Mouse (Mus musculus) CH12.LX (cell line): ENCODE measurements at regions not wholly inside any gene's neighbourhood (a gene's known extent, or its start where the extent isn't known, plus 50 kb on each side); places are given as distances from the start of the nearest gene placed in this dataset.

Experiments
- DNase-seq: peaks from one replicate; pipeline ENCODE4 v3.0.0-alpha.2; 2013; ENCODE audit errors: extremely low read depth
- H3K27ac ChIP-seq: 2 replicates; pipeline ENCODE4 v1.5.1; 2012; ENCODE audit warnings: low read depth, mild to moderate bottlenecking, control low read depth, moderate library complexity; ENCODE audit not compliant: insufficient read depth
- H3K27me3 ChIP-seq: replicated peaks from 2 replicates; pipeline ENCODE3; 2012; ENCODE audit warnings: inconsistent platforms
- H3K36me3 ChIP-seq, 2 experiments: replicated peaks in 1 of 2; 2 replicates each; pipeline versions ENCODE3 to v1.6.1; 2012; ENCODE audit warnings: inconsistent platforms in 1 of 2, low read length in 1 of 2, mild to moderate bottlenecking in 1 of 2, mixed read lengths in 1 of 2, moderate library complexity in 1 of 2; ENCODE audit not compliant: control insufficient read depth in 1 of 2, insufficient read depth in 1 of 2
- H3K4me1 ChIP-seq, 2 experiments: 2 replicates each; pipeline ENCODE4 v1.6.1; 2012; ENCODE audit warnings: inconsistent platforms in 1 of 2, moderate library complexity in 1 of 2; ENCODE audit not compliant: insufficient read depth in 2 of 2, control insufficient read depth in 1 of 2
- H3K4me2 ChIP-seq: 2 replicates; pipeline ENCODE4 v1.6.1; 2012; ENCODE audit warnings: low read depth, mild to moderate bottlenecking, control low read depth; ENCODE audit not compliant: poor library complexity, insufficient read depth, severe bottlenecking
- H3K4me3 ChIP-seq, 3 experiments: fragments of 150-350 bp in 1 of 3; sonication (generic) in 1 of 3; replicated peaks in 1 of 3; 2 replicates each; pipeline versions ENCODE3 to v1.5.1; 2011 to 2012; ENCODE audit warnings: low read depth in 2 of 3, low read length in 2 of 3, mild to moderate bottlenecking in 2 of 3, moderate library complexity in 2 of 3, control low read depth in 1 of 3, improper control_type of control experiment in 1 of 3, inconsistent platforms in 1 of 3, mixed read lengths in 1 of 3; ENCODE audit not compliant: poor library complexity in 1 of 3
- H3K79me2 ChIP-seq: replicated peaks from 2 replicates; pipeline ENCODE4 v1.6.1; 2012; ENCODE audit warnings: mild to moderate bottlenecking, moderate library complexity; ENCODE audit not compliant: control insufficient read depth, poor library complexity, insufficient read depth, severe bottlenecking; ENCODE audit errors: extremely low read depth
- H3K9ac ChIP-seq: 2 replicates; pipeline ENCODE4 v1.6.1; 2012; ENCODE audit warnings: low read depth, mild to moderate bottlenecking, control low read depth, moderate library complexity; ENCODE audit not compliant: insufficient read depth
- H3K9me3 ChIP-seq: replicated peaks from 2 replicates; pipeline ENCODE3; 2012; ENCODE audit warnings: low read length, inconsistent platforms, mixed read lengths
- BHLHE40 ChIP-seq: IDR thresholded peaks from 2 replicates; pipeline ENCODE4 v1.6.1; 2011; ENCODE audit warnings: mild to moderate bottlenecking, low read depth, low read length, improper control_type of control experiment
- CHD1 ChIP-seq: IDR thresholded peaks from 2 replicates; pipeline ENCODE4 v1.6.1; 2012; ENCODE audit warnings: low read depth, low read length, improper control_type of control experiment, inconsistent platforms
- CHD2 ChIP-seq: IDR thresholded peaks from 2 replicates; pipeline ENCODE4 v1.6.1; 2011; ENCODE audit warnings: low read length, improper control_type of control experiment
- CTCF ChIP-seq, 2 experiments: IDR thresholded peaks in 1 of 2; conservative IDR thresholded peaks in 1 of 2; 2 replicates each; pipeline ENCODE4 v1.5.1; 2011 to 2012; ENCODE audit warnings: low read depth in 2 of 2, low read length in 2 of 2, improper control_type of control experiment in 1 of 2, inconsistent platforms in 1 of 2, mild to moderate bottlenecking in 1 of 2, moderate library complexity in 1 of 2
- E2F4 ChIP-seq: IDR thresholded peaks from 2 replicates; pipeline ENCODE4 v1.6.1; 2011; ENCODE audit warnings: low read depth, low read length, improper control_type of control experiment; ENCODE audit not compliant: insufficient replicate concordance
- ELF1 ChIP-seq: IDR thresholded peaks from 2 replicates; pipeline ENCODE4 v1.6.1; 2014; ENCODE audit warnings: low read depth, mild to moderate bottlenecking, inconsistent platforms, low read length, improper control_type of control experiment
- EP300 ChIP-seq: IDR thresholded peaks from 2 replicates; pipeline ENCODE4 v1.6.1; 2011; ENCODE audit warnings: low read length, improper control_type of control experiment
- ETS1 ChIP-seq: conservative IDR thresholded peaks from 2 replicates; pipeline ENCODE4 v1.6.1; 2012; ENCODE audit warnings: low read depth, mild to moderate bottlenecking, inconsistent platforms, low read length, improper control_type of control experiment, moderate library complexity
- GABPA ChIP-seq: IDR thresholded peaks from 2 replicates; pipeline ENCODE4 v1.6.1; 2012; ENCODE audit warnings: low read depth, low read length, improper control_type of control experiment, inconsistent platforms; ENCODE audit not compliant: insufficient replicate concordance
- IRF4 ChIP-seq: IDR thresholded peaks from 2 replicates; pipeline ENCODE4 v1.6.1; 2014; ENCODE audit warnings: low read depth, mild to moderate bottlenecking, inconsistent platforms, low read length, improper control_type of control experiment
- JUND ChIP-seq: conservative IDR thresholded peaks from 2 replicates; pipeline ENCODE4 v1.6.1; 2011; ENCODE audit warnings: low read depth, low read length, improper control_type of control experiment
- KAT2A ChIP-seq: IDR thresholded peaks from 2 replicates; pipeline ENCODE4 v1.6.1; 2012; ENCODE audit warnings: low read length, improper control_type of control experiment, inconsistent platforms; ENCODE audit not compliant: insufficient replicate concordance
- MAFK ChIP-seq: IDR thresholded peaks from 2 replicates; pipeline ENCODE4 v1.6.1; 2011; ENCODE audit warnings: low read length, improper control_type of control experiment; ENCODE audit not compliant: insufficient replicate concordance
- MAZ ChIP-seq: IDR thresholded peaks from 2 replicates; pipeline ENCODE4 v1.6.1; 2012; ENCODE audit warnings: low read depth, mild to moderate bottlenecking, inconsistent platforms, low read length, improper control_type of control experiment, moderate library complexity
- MEF2A ChIP-seq: IDR thresholded peaks from 2 replicates; pipeline ENCODE4 v1.6.1; 2014; ENCODE audit warnings: low read depth, mild to moderate bottlenecking, inconsistent platforms, low read length, improper control_type of control experiment, borderline replicate concordance
- MYC ChIP-seq: IDR thresholded peaks from 2 replicates; pipeline ENCODE4 v1.6.1; 2011; ENCODE audit warnings: low read depth, mild to moderate bottlenecking, improper control_type of control experiment, low read length
- NELFE ChIP-seq: IDR thresholded peaks from 2 replicates; pipeline ENCODE4 v1.6.1; 2011; ENCODE audit warnings: low read depth, low read length, improper control_type of control experiment
- PAX5 ChIP-seq: IDR thresholded peaks from 2 replicates; pipeline ENCODE4 v1.6.1; 2012; ENCODE audit warnings: low read length, inconsistent platforms, mixed read lengths
- RAD21 ChIP-seq: IDR thresholded peaks from 2 replicates; pipeline ENCODE4 v1.6.1; 2011; ENCODE audit warnings: low read depth, mild to moderate bottlenecking, low read length, improper control_type of control experiment, moderate library complexity
- RCOR1 ChIP-seq: conservative IDR thresholded peaks from 2 replicates; pipeline ENCODE4 v1.6.1; 2012; ENCODE audit warnings: low read depth, mild to moderate bottlenecking, inconsistent platforms, low read length, improper control_type of control experiment
- TBP ChIP-seq: conservative IDR thresholded peaks from 2 replicates; pipeline ENCODE4 v1.6.1; 2011; ENCODE audit warnings: low read depth, low read length, improper control_type of control experiment
- USF1 ChIP-seq: IDR thresholded peaks from 2 replicates; pipeline ENCODE4 v1.6.1; 2014; ENCODE audit warnings: low read depth, mild to moderate bottlenecking, inconsistent platforms, low read length, improper control_type of control experiment
- USF2 ChIP-seq: conservative IDR thresholded peaks from 2 replicates; pipeline ENCODE4 v1.6.1; 2011; ENCODE audit warnings: low read depth, low read length, improper control_type of control experiment
- ZC3H11A ChIP-seq: IDR thresholded peaks from 2 replicates; pipeline ENCODE4 v1.6.1; 2012; ENCODE audit warnings: low read depth, mild to moderate bottlenecking, inconsistent platforms, low read length, improper control_type of control experiment
- ZKSCAN1 ChIP-seq: IDR thresholded peaks from 2 replicates; pipeline ENCODE4 v1.6.1; 2012; ENCODE audit warnings: low read depth, inconsistent platforms, low read length, improper control_type of control experiment, borderline replicate concordance
- ZMIZ1 ChIP-seq: IDR thresholded peaks from 2 replicates; pipeline ENCODE4 v1.6.1; 2012; ENCODE audit warnings: low read depth, mild to moderate bottlenecking, inconsistent platforms, low read length, improper control_type of control experiment
- dilution Hi-C: fragments of 300-500 bp; cut with MboI; formaldehyde crosslinking; loops from 2 replicates; pipeline ENCODE4 v1.14.3; 2020; ENCODE audit warnings: low sequenced_read_pairs; ENCODE audit not compliant: extremely low pct_unique_long_range_greater_than_20kb, extremely low pct_ligation_motif_present
- in situ Hi-C: fragments of 300-500 bp; cut with MboI; formaldehyde crosslinking; loops from 3 replicates; pipeline ENCODE4 v1.14.3; 2019; ENCODE audit warnings: low sequenced_read_pairs, low pct_ligation_motif_present, low pct_unique_long_range_greater_than_20kb, mixed read lengths

DNA sequence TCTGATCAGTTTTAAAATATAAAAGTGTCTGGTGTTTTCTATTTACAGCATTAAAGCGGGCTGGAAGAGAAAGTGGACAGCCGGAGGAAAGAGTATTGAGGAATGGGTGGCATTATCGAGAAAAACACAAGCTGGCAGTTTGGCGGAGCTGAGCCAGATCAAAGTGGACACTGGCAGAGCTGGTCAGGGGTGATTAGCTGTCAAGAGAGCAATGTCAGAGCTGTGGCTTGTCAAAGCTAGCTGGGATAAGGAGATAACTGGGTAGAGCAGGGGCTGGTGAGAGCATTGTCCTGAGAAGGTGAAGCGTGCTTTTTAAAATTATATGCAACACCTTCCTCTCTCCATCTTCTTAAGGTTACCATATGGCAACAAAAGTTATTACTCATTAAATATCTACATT is 3303.9 kb upstream of the Gm7489 start:
- peaks cover 36% of the 10 kb centered on the region for H3K9me3 ChIP-seq
- in situ Hi-C loops: no loop called here
- TF ChIP-seq ETS1 (no peak), PAX5 (no peak), ZMIZ1 (no peak), USF1 (no peak), NELFE (no peak), MEF2A (no peak), IRF4 (no peak), ELF1 (no peak), ZKSCAN1 (no peak), USF2 (no peak), MAFK (no peak), MAZ (no peak), JUND (no peak), RAD21 (no peak), BHLHE40 (no peak), EP300 (no peak)
- TF ChIP-seq, all 38 proteins: peak for 0
- H3K27ac ChIP-seq: no peak overlapping the region
- dilution Hi-C loops: no loop called here
- no peaks in the 10 kb centered on the region for H3K36me3 ChIP-seq
- no peak overlapping the region for H3K4me2 ChIP-seq
- H3K27me3 ChIP-seq: no peaks in the 10 kb centered on the region
- no peak overlapping the region for H3K4me3 ChIP-seq
- H3K79me2 ChIP-seq: no peaks in the 10 kb centered on the region
- no peak for DNase-seq
- no peak overlapping the region for H3K9ac ChIP-seq
- no peaks in the 10 kb centered on the region for H3K4me1 ChIP-seq

DNA sequence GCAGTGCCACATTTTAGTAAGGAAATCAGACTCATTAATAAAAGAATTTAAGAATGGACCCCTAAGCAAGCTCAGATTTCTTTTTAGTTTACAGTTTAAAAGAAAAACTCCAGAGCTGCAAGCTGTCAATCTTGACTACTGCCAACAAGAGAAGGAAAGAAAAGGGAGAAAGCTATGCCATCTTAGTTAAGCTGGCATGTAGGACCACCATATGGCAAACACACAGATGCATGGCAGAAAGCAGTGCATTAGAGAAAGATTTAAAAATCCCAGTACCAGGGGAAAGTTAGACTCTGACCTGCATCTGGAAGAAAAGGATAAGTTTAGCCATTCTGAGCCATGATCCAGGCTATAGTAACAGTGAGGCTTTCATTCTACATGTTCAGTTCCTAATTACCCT is 3300.8 kb upstream of the Gm7489 start:
- in situ Hi-C loops (no loop called here), dilution Hi-C loops (no loop called here)
- peaks cover 52% of the 10 kb centered on the region for H3K9me3 ChIP-seq
- H3K79me2 ChIP-seq: no peaks in the 10 kb centered on the region
- H3K27me3 ChIP-seq: no peaks in the 10 kb centered on the region
- no peaks in the 10 kb centered on the region for H3K4me1 ChIP-seq
- TF ChIP-seq MYC (no peak), RAD21 (no peak), CHD2 (no peak), USF2 (no peak), MAZ (no peak), CHD1 (no peak), USF1 (no peak), ZC3H11A (no peak), KAT2A (no peak), MEF2A (no peak), TBP (no peak), ELF1 (no peak), IRF4 (no peak), E2F4 (no peak), CTCF (conservative IDR thresholded peaks at IDR 0.05 in 1 of 2, IDR thresholded peaks at IDR 0.05 in 1 of 2; ENCODE audit: low read depth in 2 of 2, low read length in 2 of 2) (no peak), RCOR1 (no peak), GABPA (no peak)
- H3K27ac ChIP-seq: no peak overlapping the region
- no peaks in the 10 kb centered on the region for H3K36me3 ChIP-seq
- H3K4me3 ChIP-seq: no peak overlapping the region
- no peak overlapping the region for H3K4me2 ChIP-seq
- no peak overlapping the region for H3K9ac ChIP-seq
- no peak for DNase-seq
